Mouse (Mus musculus) heart, postnatal 36 days (tissue): Measurements from ENCODE around the gene 4930407I10Rik. TPM values are rescaled to one million over a fixed set of nuclear protein-coding genes. Genes with fewer than 3 reads are reported as not detected.

Experiments
- DNase-seq, 2 experiments: peaks; one replicate each; pipeline ENCODE4 v3.0.0; 2021 to 2022
- intact Hi-C: fragments of 180-260 bp; cut with DNase I; formaldehyde crosslinking; loops from one replicate; pipeline ENCODE4 v1.15.1; 2025
- total RNA-seq, 2 experiments: library from RNA; stranded (reverse); gene quantifications; 2 replicates each; pipeline ENCODE4 v1.2.3; 2021

Gene 4930407I10Rik
- total RNA-seq, 2 experiments from 2014 or later: not detected

- DNase-seq: peak; percentile 91 to 95
- intact Hi-C loops: loop anchor here (2.0 to 5.0 kb wide), 2 partner anchors 30 to 80 kb away; partner anchors contain the start of gene Ccdc134
Observed at GRCm38 (mm10) chr15:82047080-82047883, 11.7 kb upstream of the 4930407I10Rik start, which contains the start of gene Snu13. Gene Snu13, minus strand, starts transcription at chr15:82047598.

- intact Hi-C loops: no loop called here
- no peak for DNase-seq
Observed at GRCm38 (mm10) chr15:82052544-82052943, 6.4 kb upstream of the 4930407I10Rik start.

- no peak for DNase-seq
- intact Hi-C loops: loop anchor here (2.0 kb wide), 1 partner anchor 43 kb away; no protein-coding TSS in a partner anchor
Observed at GRCm38 (mm10) chr15:82063909-82064308, 5.0 kb downstream of the 4930407I10Rik start.

GRCm38 (mm10) chr15:82065511-82065910 is 6.6 kb downstream of the 4930407I10Rik start:
- intact Hi-C loops: loop anchor here (1.0 to 2.0 kb wide), 4 partner anchors 41 to 171 kb away; no protein-coding TSS in a partner anchor

GRCm38 (mm10) chr15:82069898-82070297 is 10.9 kb downstream of the 4930407I10Rik start, which contains the start of gene Mei1:
Gene Mei1, plus strand, starts transcription at chr15:82069996.
- intact Hi-C loops: no loop called here

More at GRCm38 (mm10) chr15:82065511-82065910, 6.6 kb downstream of the 4930407I10Rik start:
- peak; percentile 63 to 68 for DNase-seq

GRCm38 (mm10) chr15:82071816-82072469 is 13.0 kb downstream of the 4930407I10Rik start:
- no peak for DNase-seq
- intact Hi-C loops: no loop called here

More at GRCm38 (mm10) chr15:82069898-82070297, 10.9 kb downstream of the 4930407I10Rik start, which contains the start of gene Mei1:
- DNase-seq: no peak

- no peak for DNase-seq
- intact Hi-C loops: no loop called here
Observed at GRCm38 (mm10) chr15:82073490-82073889, 14.5 kb downstream of the 4930407I10Rik start.

GRCm38 (mm10) chr15:82079883-82080282 is 20.9 kb downstream of the 4930407I10Rik start:
- no peak for DNase-seq
- intact Hi-C loops: no loop called here

GRCm38 (mm10) chr15:82081161-82081560 is 22.2 kb downstream of the 4930407I10Rik start:
- intact Hi-C loops: no loop called here
- peak in 1 of 2 experiments; percentile 7 for DNase-seq

GRCm38 (mm10) chr15:82085606-82086005 is 26.7 kb downstream of the 4930407I10Rik start:
- DNase-seq: no peak
- intact Hi-C loops: no loop called here

GRCm38 (mm10) chr15:82086131-82086530 is 27.2 kb downstream of the 4930407I10Rik start:
- DNase-seq: no peak
- intact Hi-C loops: no loop called here

GRCm38 (mm10) chr15:82087266-82087665 is 28.3 kb downstream of the 4930407I10Rik start:
- intact Hi-C loops: no loop called here
- no peak for DNase-seq

GRCm38 (mm10) chr15:82091061-82091460 is 32.1 kb downstream of the 4930407I10Rik start:
- no peak for DNase-seq
- intact Hi-C loops: no loop called here

- intact Hi-C loops: loop anchor here (2.0 kb wide), 1 partner anchor 42 kb away; no protein-coding TSS in a partner anchor
- DNase-seq: peak in 1 of 2 experiments; percentile 40
Observed at GRCm38 (mm10) chr15:82106953-82107555, 48.1 kb downstream of the 4930407I10Rik start.

Other genes with a start within 250 kb of the 4930407I10Rik start
- 100 to 1,000 TPM in 1 of 2 experiments, 10 to 100 TPM in 1; 74.9 to 130 TPM for gene Tob2, start 200.4 kb upstream of the 4930407I10Rik start, total RNA-seq
- gene Phf5a, start 187.2 kb upstream of the 4930407I10Rik start, total RNA-seq: 10 to 100 TPM; 35.0 to 39.8 TPM
- gene Aco2, start 186.8 kb upstream of the 4930407I10Rik start, total RNA-seq: 1,000 to 10,000 TPM; 2,177 to 2,250 TPM
- 10 to 100 TPM in 1 of 2 experiments, 1 to 10 TPM in 1; 9.0 to 10.6 TPM for gene Polr3h, start 132.9 kb upstream of the 4930407I10Rik start, total RNA-seq
- gene Csdc2, start 122.4 kb upstream of the 4930407I10Rik start, total RNA-seq: 10 to 100 TPM; 72.5 to 86.4 TPM
- gene Pmm1, start 98.2 kb upstream of the 4930407I10Rik start, total RNA-seq: 10 to 100 TPM; 24.8 to 26.0 TPM
- not detected for gene 1700029P11Rik, start 78.6 kb upstream of the 4930407I10Rik start, total RNA-seq
- 10 to 100 TPM; 25.0 to 26.5 TPM for gene Xrcc6, start 71.3 kb upstream of the 4930407I10Rik start, total RNA-seq
- gene Desi1, start 25.3 kb upstream of the 4930407I10Rik start, total RNA-seq: 10 to 100 TPM; 26.9 to 30.9 TPM
- gene Snu13, start 11.6 kb upstream of the 4930407I10Rik start, total RNA-seq: 10 to 100 TPM; 51.0 to 55.2 TPM
- gene Mei1, start 10.8 kb downstream of the 4930407I10Rik start, total RNA-seq: not detected
- 1 to 10 TPM; 3.4 to 5.6 TPM for gene Ccdc134, start 68.8 kb downstream of the 4930407I10Rik start, total RNA-seq
- gene Srebf2, start 88.0 kb downstream of the 4930407I10Rik start, total RNA-seq: 10 to 100 TPM; 17.4 to 19.5 TPM
- gene Shisa8, start 153.7 kb downstream of the 4930407I10Rik start, total RNA-seq: under 1 TPM; 0.14 to 0.19 TPM
- under 1 TPM; 0.28 to 0.30 TPM for gene Tnfrsf13c, start 165.2 kb downstream of the 4930407I10Rik start, total RNA-seq
- under 1 TPM; 0.42 to 0.51 TPM for gene Cenpm, start 185.6 kb downstream of the 4930407I10Rik start, total RNA-seq
- not detected for gene 1500009C09Rik, start 193.2 kb downstream of the 4930407I10Rik start, total RNA-seq
- under 1 TPM; 0.35 to 0.36 TPM for gene Sept3, start 215.7 kb downstream of the 4930407I10Rik start, total RNA-seq
- not detected for gene Wbp2nl, start 239.8 kb downstream of the 4930407I10Rik start, total RNA-seq